Mouse (Mus musculus) cortical plate, adult 2 months (tissue): ENCODE measurements around the gene Prpf4.

Experiments
- CTCF ChIP-seq: fragments of 200-500 bp; IDR thresholded peaks from 2 replicates; pipeline ENCODE4 v1.5.1; 2011; ENCODE audit warnings: mild to moderate bottlenecking, control low read depth, low read length; ENCODE audit not compliant: insufficient read depth; ENCODE audit errors: extremely low read depth
- POLR2A ChIP-seq: fragments of 200-500 bp; IDR thresholded peaks from 2 replicates; pipeline ENCODE4 v1.6.1; 2011; ENCODE audit warnings: mild to moderate bottlenecking, low read length, control low read depth; ENCODE audit not compliant: insufficient read depth; ENCODE audit errors: extremely low read depth

DNA sequence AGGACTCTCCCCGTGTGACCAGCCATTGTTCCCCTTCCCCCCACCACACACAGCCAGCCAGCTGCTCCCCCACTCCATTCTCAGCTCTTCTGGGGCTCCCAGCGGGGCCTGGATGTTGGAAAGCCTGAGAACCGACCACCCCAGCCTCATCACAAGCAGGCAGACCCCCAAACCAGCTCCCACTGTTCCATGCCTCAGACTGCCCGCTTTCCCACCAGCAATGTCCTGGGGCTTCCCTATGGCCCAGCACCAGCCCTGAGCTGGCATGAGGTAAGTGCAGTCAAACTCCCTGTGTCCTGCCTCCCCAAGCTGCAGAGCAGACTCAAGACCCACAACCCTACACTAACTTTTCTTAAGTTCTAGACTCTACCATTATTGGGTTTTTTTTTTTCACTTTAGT, 2.5 kb upstream of the Prpf4 start:
- TF ChIP-seq POLR2A (no peak), CTCF (no peak)
